ENCODE assay signal across 7 mouse cellular contexts in genomic region chr11:69070590-69071222, GRCm38 (mm10). TPM values are rescaled to one million over a fixed set of nuclear protein-coding genes. Genes with fewer than 3 reads are reported as not detected.
DNase-seq lines count a peak whose midpoint lies in the region; ATAC-seq lines count a peak whose summit lies in the region.

Tmem107 (plus strand) TSS chr11:69070806.

- no peaks in the 10 kb centered on the region for H3K27me3 ChIP-seq in embryonic facial prominence, embryonic 10.5 days (replicated peaks; ENCODE audit: low read depth, poor library complexity, severe bottlenecking)
- H3K27me3 ChIP-seq in limb, embryonic 11.5 days (ENCODE audit: control insufficient read depth, insufficient read depth, low read length) = no peaks in the 10 kb centered on the region
- H3K27me3 ChIP-seq in midbrain, embryonic 14.5 days (ENCODE audit: control insufficient read depth, insufficient read depth, low read length) = no peaks in the 10 kb centered on the region

- H3K4me2 ChIP-seq in limb, embryonic 11.5 days (ENCODE audit: low read depth, severe bottlenecking) = peak within 1 kb of the TSS; percentile 74
- H3K4me2 ChIP-seq in midbrain, embryonic 14.5 days (ENCODE audit: low read length) = peak within 1 kb of the TSS; percentile 72

- peak; percentile 54 for ATAC-seq in granulocyte monocyte progenitor cell, adult 5-6 weeks (replicated peaks; ENCODE audit: poor library complexity, severe bottlenecking)
- peak; percentile 83 for ATAC-seq in limb, embryonic 11.5 days (ENCODE audit: insufficient number of reproducible peaks, low FRiP score, low TSS enrichment, low read depth)
- peak; percentile 88 for ATAC-seq in midbrain, embryonic 14.5 days (ENCODE audit: low FRiP score, low TSS enrichment)

- peak; percentile 94 for DNase-seq in adrenal gland, postnatal 10 days
- peak; percentile 95 for DNase-seq in embryonic facial prominence, embryonic 10.5 days (ENCODE audit: low spot score)
- DNase-seq in kidney, adult 18-20 months = peak; percentile 95
- DNase-seq in limb, embryonic 11.5 days (ENCODE audit: low spot score) = peak; percentile 95
- peak; percentile 98 for DNase-seq in midbrain, embryonic 14.5 days
- DNase-seq in spleen, adult 18-20 months = peak; percentile 86 to 90

- under 1% methylated on average over 47 of the region's 47 CpGs for WGBS in embryonic facial prominence, embryonic 10.5 days
- under 1% methylated on average over 47 of the region's 47 CpGs for WGBS in limb, embryonic 11.5 days
- WGBS in midbrain, embryonic 14.5 days = under 1% methylated on average over 47 of the region's 47 CpGs

- H3K4me3 ChIP-seq in embryonic facial prominence, embryonic 10.5 days = peak within 1 kb of the TSS; percentile 75
- peak within 1 kb of the TSS; percentile 50 for H3K4me3 ChIP-seq in limb, embryonic 11.5 days (ENCODE audit: low read depth, low read length)
- H3K4me3 ChIP-seq in midbrain, embryonic 14.5 days (replicated peaks; ENCODE audit: low read depth, low read length) = peak within 1 kb of the TSS; percentile 59

- H3K9me3 ChIP-seq in embryonic facial prominence, embryonic 10.5 days = no peaks in the 10 kb centered on the region
- H3K9me3 ChIP-seq in limb, embryonic 11.5 days (ENCODE audit: control insufficient read depth, low read length) = no peaks in the 10 kb centered on the region
- H3K9me3 ChIP-seq in midbrain, embryonic 14.5 days (ENCODE audit: control insufficient read depth, low read length) = no peaks in the 10 kb centered on the region

- peak within 1 kb of the TSS; percentile 80 for H3K9ac ChIP-seq in limb, embryonic 11.5 days (ENCODE audit: low read length)
- peak within 1 kb of the TSS; percentile 77 for H3K9ac ChIP-seq in midbrain, embryonic 14.5 days (replicated peaks; ENCODE audit: low read length)

- H3K27ac ChIP-seq in embryonic facial prominence, embryonic 10.5 days (replicated peaks) = peak within 1 kb of the TSS; percentile 96
- H3K27ac ChIP-seq in limb, embryonic 11.5 days (replicated peaks; ENCODE audit: low read depth, low read length) = peak within 1 kb of the TSS; percentile 53; the same call in 1 of the 2 replicates
- peak within 1 kb of the TSS; percentile 89 for H3K27ac ChIP-seq in midbrain, embryonic 14.5 days (replicated peaks; ENCODE audit: low read depth, low read length)

- no peaks in the 10 kb centered on the region for H3K36me3 ChIP-seq in embryonic facial prominence, embryonic 10.5 days (replicated peaks)
- no peaks in the 10 kb centered on the region for H3K36me3 ChIP-seq in limb, embryonic 11.5 days (ENCODE audit: control insufficient read depth, insufficient read depth, low read length)
- no peaks in the 10 kb centered on the region for H3K36me3 ChIP-seq in midbrain, embryonic 14.5 days (ENCODE audit: control insufficient read depth, insufficient read depth, low read length)

- H3K4me1 ChIP-seq in embryonic facial prominence, embryonic 10.5 days = peaks cover 58% of the 10 kb centered on the region
- H3K4me1 ChIP-seq in limb, embryonic 11.5 days (ENCODE audit: control insufficient read depth, insufficient read depth, low read length) = peaks cover 13% of the 10 kb centered on the region
- peaks cover 29% of the 10 kb centered on the region for H3K4me1 ChIP-seq in midbrain, embryonic 14.5 days (ENCODE audit: control insufficient read depth, insufficient read depth, low read length)

RNA-seq across cellular contexts. Expression of gene Tmem107, which starts in this region (rescaled TPM):
- total RNA-seq in adrenal gland, postnatal 10 days (2021) = 10 to 100 TPM; 13.2 to 13.8 TPM
- polyA plus RNA-seq in embryonic facial prominence, embryonic 10.5 days (2016; fragmentation: Nextera tagmentation; extraction: Ambion mirVana) = 41.0 and 44.5 TPM in 2 replicates
- total RNA-seq in granulocyte monocyte progenitor cell, adult 5-6 weeks (2014; fragmentation: Nextera tagmentation) = 15.1 and 48.9 TPM in 2 replicates
- total RNA-seq in granulocyte monocyte progenitor cell, adult 5-6 weeks (2017) = 10.4 and 24.9 TPM in 2 replicates
- polyA plus RNA-seq in limb, embryonic 11.5 days (2014; fragmentation: Nextera tagmentation; extraction: Ambion mirVana) = 34.6 and 36.7 TPM in 2 replicates
- 28.0 and 36.5 TPM in 2 replicates for polyA plus RNA-seq in midbrain, embryonic 14.5 days (2014; fragmentation: Nextera tagmentation; extraction: Ambion mirVana)

Comparison
In these comparisons a context has a peak if more than half of its experiments do, and no peak if none do; other contexts are left out.
1. Peak in every context shown above with its lines: DNase-seq, ATAC-seq, H3K4me3 ChIP-seq and H3K27ac ChIP-seq.